26 mouse cellular contexts compared by ENCODE assay signal in genomic region chr3:40094040-40094439, GRCm38 (mm10).
DNase-seq lines count a peak whose midpoint lies in the region; ATAC-seq lines count a peak whose summit lies in the region.
"Had no signal": no experiment of that assay in that cellular context is flagged by ENCODE, and none has a peak within 500 bp of the region (broad histone marks: within the 10 kb centered on the region; RNA-seq: fewer than 3 reads in every experiment).

No protein-coding gene starts in this region.

- peaks cover 4% of the 10 kb centered on the region; the same call in 1 of the 2 replicates for H3K4me1 ChIP-seq in midbrain, embryonic 15.5 days
- H3K4me1 ChIP-seq in midbrain, embryonic 14.5 days (ENCODE audit: control insufficient read depth, insufficient read depth, low read length) = no peaks in the 10 kb centered on the region
- peaks cover 18% of the 10 kb centered on the region for H3K4me1 ChIP-seq in forebrain, embryonic 12.5 days
- H3K4me1 ChIP-seq in forebrain, embryonic 15.5 days = peaks cover 7% of the 10 kb centered on the region; the same call in 1 of the 2 replicates
- H3K4me1 ChIP-seq: liver, embryonic 12.5 days; megakaryocyte, embryonic 14.5 days had no signal

- no peaks in the 10 kb centered on the region for H3K36me3 ChIP-seq in midbrain, embryonic 15.5 days (replicated peaks)
- H3K36me3 ChIP-seq in midbrain, embryonic 14.5 days (ENCODE audit: control insufficient read depth, insufficient read depth, low read length) = no peaks in the 10 kb centered on the region
- H3K36me3 ChIP-seq in forebrain, embryonic 12.5 days (replicated peaks) = no peaks in the 10 kb centered on the region
- no peaks in the 10 kb centered on the region for H3K36me3 ChIP-seq in forebrain, embryonic 15.5 days
- H3K36me3 ChIP-seq: liver, embryonic 12.5 days; neural tube, embryonic 13.5 days had no signal

- no peak overlapping the region for H3K4me2 ChIP-seq in midbrain, embryonic 15.5 days
- no peak overlapping the region for H3K4me2 ChIP-seq in midbrain, embryonic 14.5 days (ENCODE audit: low read length)
- no peak overlapping the region for H3K4me2 ChIP-seq in forebrain, embryonic 12.5 days
- H3K4me2 ChIP-seq in forebrain, embryonic 15.5 days (replicated peaks) = no peak overlapping the region
- H3K4me2 ChIP-seq: heart, embryonic 11.5 days; liver, embryonic 12.5 days; neural tube, embryonic 13.5 days had no signal

- no peak overlapping the region for H3K9ac ChIP-seq in midbrain, embryonic 15.5 days
- H3K9ac ChIP-seq in midbrain, embryonic 14.5 days (replicated peaks; ENCODE audit: low read length) = no peak overlapping the region
- no peak overlapping the region for H3K9ac ChIP-seq in forebrain, embryonic 12.5 days
- no peak overlapping the region for H3K9ac ChIP-seq in forebrain, embryonic 15.5 days (replicated peaks)
- H3K9ac ChIP-seq: liver, embryonic 12.5 days; liver, postnatal 0 days; neural tube, embryonic 13.5 days had no signal

- no peak overlapping the region for H3K4me3 ChIP-seq in midbrain, embryonic 15.5 days
- no peak overlapping the region for H3K4me3 ChIP-seq in midbrain, embryonic 14.5 days (replicated peaks; ENCODE audit: low read depth, low read length)
- H3K4me3 ChIP-seq in forebrain, embryonic 12.5 days (replicated peaks) = no peak overlapping the region
- no peak overlapping the region for H3K4me3 ChIP-seq in forebrain, embryonic 15.5 days
- H3K4me3 ChIP-seq: gastrocnemius, adult 2 months; liver, embryonic 12.5 days; megakaryocyte, embryonic 14.5 days; neural tube, embryonic 13.5 days had no signal

- H3K27ac ChIP-seq in midbrain, embryonic 15.5 days = no peak overlapping the region
- H3K27ac ChIP-seq in midbrain, embryonic 14.5 days (replicated peaks; ENCODE audit: low read depth, low read length) = no peak overlapping the region
- peak overlapping the region; percentile 61; the same call in 1 of the 2 replicates for H3K27ac ChIP-seq in forebrain, embryonic 12.5 days
- H3K27ac ChIP-seq in forebrain, embryonic 15.5 days (replicated peaks) = no peak overlapping the region
- H3K27ac ChIP-seq: gastrocnemius, adult 2 months; liver, embryonic 12.5 days; neural tube, embryonic 13.5 days had no signal

- WGBS in midbrain, embryonic 15.5 days = 53% methylated on average over 6 of the region's 6 CpGs
- WGBS in midbrain, embryonic 14.5 days = 55% methylated on average over 6 of the region's 6 CpGs
- WGBS in forebrain, embryonic 12.5 days = 48% methylated on average over 6 of the region's 6 CpGs
- 24% methylated on average over 6 of the region's 6 CpGs for WGBS in forebrain, embryonic 15.5 days

- H3K27me3 ChIP-seq in midbrain, embryonic 15.5 days (replicated peaks) = no peaks in the 10 kb centered on the region
- no peaks in the 10 kb centered on the region for H3K27me3 ChIP-seq in midbrain, embryonic 14.5 days (ENCODE audit: control insufficient read depth, insufficient read depth, low read length)
- no peaks in the 10 kb centered on the region for H3K27me3 ChIP-seq in forebrain, embryonic 12.5 days
- no peaks in the 10 kb centered on the region for H3K27me3 ChIP-seq in forebrain, embryonic 15.5 days
- H3K27me3 ChIP-seq: liver, embryonic 12.5 days; megakaryocyte, embryonic 14.5 days had no signal

- H3K9me3 ChIP-seq in midbrain, embryonic 15.5 days = no peaks in the 10 kb centered on the region
- H3K9me3 ChIP-seq in midbrain, embryonic 14.5 days (ENCODE audit: control insufficient read depth, low read length) = no peaks in the 10 kb centered on the region
- H3K9me3 ChIP-seq in forebrain, embryonic 12.5 days = no peaks in the 10 kb centered on the region; the same call in 1 of the 2 replicates
- H3K9me3 ChIP-seq in forebrain, embryonic 15.5 days = no peaks in the 10 kb centered on the region
- H3K9me3 ChIP-seq: liver, embryonic 12.5 days had no signal

- ATAC-seq in midbrain, embryonic 15.5 days (replicated peaks) = 0 out of 2 replicates have a peak, but pooled peaks have one; percentile 46
- ATAC-seq in midbrain, embryonic 14.5 days (ENCODE audit: low FRiP score, low TSS enrichment) = no peak
- no peak for ATAC-seq in forebrain, embryonic 12.5 days (ENCODE audit: low FRiP score)
- peak; percentile 49 for ATAC-seq in forebrain, embryonic 15.5 days (replicated peaks)
- ATAC-seq: liver, embryonic 12.5 days; liver, postnatal 0 days had no signal

- DNase-seq in midbrain, embryonic 14.5 days = no peak
- peak; percentile 12 for DNase-seq in telencephalon, adult 2 months (ENCODE audit: low read depth, low spot score)
- DNase-seq in testis, postnatal 10 days (ENCODE audit: low spot score) = no peak
- no peak for DNase-seq in kidney, adult 11 months
- DNase-seq: adrenal gland, postnatal 25 days; B cell, adult 2 months; cerebellum, adult 2 months; cerebellum, postnatal 14 days; gastrocnemius, adult 2 months; gastrocnemius, postnatal 36 days; heart, adult 18-20 months; heart, postnatal 4 days; kidney, adult 8-10 months; kidney, postnatal 10 days; layer of hippocampus, postnatal 36 days; left cerebral cortex, postnatal 4 days; liver, postnatal 0 days; lung, postnatal 4 days; thymus, postnatal 14 days had no signal

Comparison
In these comparisons a context has a peak if more than half of its experiments do, and no peak if none do; other contexts are left out.
1. ATAC-seq: peak in midbrain, embryonic 15.5 days (single experiment) and forebrain, embryonic 15.5 days (single experiment); none in midbrain, embryonic 14.5 days (single experiment) and forebrain, embryonic 12.5 days (single experiment).